Mouse (Mus musculus) forebrain, embryonic 11.5 days (tissue): ENCODE measurements at regions not wholly inside any gene's neighbourhood (a gene's known extent, or its start where the extent isn't known, plus 50 kb on each side); places are given as distances from the start of the nearest gene placed in this dataset.
A peak's percentile ranks its signal among the peaks of the same experiment; 100 is the strongest.

Experiments
- ATAC-seq: fragments of 200-750 bp; cut with Nextera tagmentation; replicated peaks from 2 replicates; pipeline ENCODE4 v1.8.0; 2017; ENCODE audit warnings: moderate TSS enrichment; ENCODE audit not compliant: low FRiP score
- DNase-seq: peaks from one replicate; pipeline ENCODE4 v3.0.0-alpha.2; 2017; ENCODE audit warnings: low spot score
- H3K27ac ChIP-seq: fragments of 300-500 bp; sonication (generic); 2 replicates; pipeline ENCODE4 v1.5.1; 2014; ENCODE audit warnings: low read depth, low read length
- H3K27me3 ChIP-seq: fragments of 300-500 bp; sonication (generic); 2 replicates; pipeline ENCODE4 v1.6.1; 2014; ENCODE audit warnings: mild to moderate bottlenecking, low read length, mixed read lengths; ENCODE audit not compliant: control insufficient read depth, insufficient read depth
- H3K36me3 ChIP-seq: fragments of 300-500 bp; sonication (generic); 2 replicates; pipeline ENCODE4 v1.6.1; 2014; ENCODE audit warnings: mild to moderate bottlenecking, low read length, moderate library complexity, mixed read lengths; ENCODE audit not compliant: control insufficient read depth, insufficient read depth
- H3K4me1 ChIP-seq: fragments of 300-500 bp; sonication (generic); replicated peaks from 2 replicates; pipeline ENCODE4 v1.6.1; 2014; ENCODE audit warnings: low read length, mixed read lengths; ENCODE audit not compliant: control insufficient read depth, insufficient read depth
- H3K4me2 ChIP-seq: fragments of 300-500 bp; sonication (generic); 2 replicates; pipeline ENCODE4 v1.6.1; 2014; ENCODE audit warnings: low read depth, mild to moderate bottlenecking, low read length, moderate library complexity, mixed read lengths; ENCODE audit not compliant: severe bottlenecking
- H3K4me3 ChIP-seq: fragments of 300-500 bp; sonication (generic); 2 replicates; pipeline ENCODE4 v1.5.1; 2014; ENCODE audit warnings: low read depth, low read length
- H3K9ac ChIP-seq: fragments of 300-500 bp; sonication (generic); 2 replicates; pipeline ENCODE4 v1.6.1; 2014; ENCODE audit warnings: low read length
- H3K9me3 ChIP-seq: fragments of 300-500 bp; sonication (generic); 2 replicates; pipeline ENCODE4 v1.6.1; 2016; ENCODE audit warnings: low read length, mixed read lengths; ENCODE audit not compliant: control insufficient read depth
- WGBS: fragments of 180-500 bp; shearing (Covaris S2); extraction: QIAGEN DNeasy Blood & Tissue Kit; methylation state at CpG from one replicate; pipeline ENCODE4 v1.1.7; 2014; 5-methylcytosine and 5-hydroxymethylcytosine counted together

DNA sequence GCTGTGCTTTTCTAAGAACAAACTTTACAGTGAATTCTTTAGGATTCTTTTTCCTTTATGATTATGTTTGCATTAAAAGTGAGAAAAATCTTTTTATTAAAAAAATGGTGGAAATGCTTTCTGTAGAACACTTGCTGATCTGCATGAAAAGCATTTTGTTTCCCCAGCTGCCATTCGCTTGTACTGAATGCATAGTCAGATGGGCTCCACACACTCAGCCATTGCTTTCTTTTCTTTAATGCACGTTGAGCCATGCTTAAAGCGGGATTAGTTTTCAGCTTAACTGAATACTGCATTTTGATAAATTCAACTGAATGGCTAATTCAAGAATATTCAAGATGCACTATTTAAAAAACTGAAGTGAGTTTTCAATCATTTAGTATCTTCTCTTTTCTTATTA, 947.2 kb upstream of the Got2 start:
- Histone ChIP-seq H3K27ac (no peak overlapping the region), H3K9me3 (no peaks in the 10 kb centered on the region), H3K9ac (no peak overlapping the region), H3K36me3 (no peaks in the 10 kb centered on the region), H3K27me3 (no peaks in the 10 kb centered on the region), H3K4me3 (no peak overlapping the region), H3K4me2 (no peak overlapping the region), H3K4me1 (no peaks in the 10 kb centered on the region)
- ATAC-seq (peak; percentile 71), DNase-seq (no peak)
- WGBS = 17% methylated on average over 3 of the region's 3 CpGs

DNA sequence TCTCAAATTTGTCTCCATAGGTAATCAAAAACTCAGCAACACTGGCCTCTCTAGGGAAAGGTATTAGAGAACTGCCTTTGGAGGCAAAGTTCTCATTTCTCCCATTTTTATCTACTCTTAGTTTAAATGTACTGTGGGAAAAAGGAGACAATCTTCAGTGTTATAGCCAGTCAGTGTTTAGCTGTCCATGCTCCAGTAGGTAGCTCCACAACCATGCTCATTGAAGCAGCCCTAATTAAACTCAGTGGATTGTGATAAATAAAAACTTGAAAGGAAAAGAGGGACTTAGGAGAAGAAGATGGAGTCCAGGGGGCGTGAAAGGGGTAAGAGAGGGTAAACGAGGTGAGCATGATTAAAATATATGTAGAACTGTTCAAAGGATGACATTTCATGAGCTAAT, 946.3 kb upstream of the Got2 start:
- H3K4me2 ChIP-seq = no peak overlapping the region
- no peak overlapping the region for H3K4me3 ChIP-seq
- no peaks in the 10 kb centered on the region for H3K9me3 ChIP-seq
- WGBS = 16% methylated on average over 2 of the region's 2 CpGs
- no peaks in the 10 kb centered on the region for H3K27me3 ChIP-seq
- H3K27ac ChIP-seq = no peak overlapping the region
- no peak overlapping the region for H3K9ac ChIP-seq
- no peak for DNase-seq
- no peaks in the 10 kb centered on the region for H3K36me3 ChIP-seq
- no peaks in the 10 kb centered on the region for H3K4me1 ChIP-seq
- peak; percentile 42 for ATAC-seq

DNA sequence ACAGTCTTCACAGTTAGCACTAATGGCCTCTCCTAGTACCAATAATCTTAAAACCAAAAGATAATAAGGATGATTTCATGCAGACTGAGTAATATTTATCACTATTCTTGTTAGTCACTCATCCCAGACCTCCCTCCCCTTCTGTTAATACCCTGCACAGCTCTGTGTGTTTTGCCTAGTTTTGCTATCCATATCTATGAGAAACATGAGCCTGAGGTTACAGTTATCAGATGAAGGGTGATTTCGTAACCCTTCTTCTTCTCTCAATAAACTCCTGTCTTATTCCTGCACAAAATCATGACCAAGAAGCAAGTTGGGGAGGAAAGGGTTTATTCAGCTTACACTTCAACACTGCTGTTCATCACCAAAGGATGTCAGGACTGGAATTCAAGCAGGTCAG, 940.9 kb upstream of the Got2 start:
- no peak for ATAC-seq
- Histone ChIP-seq H3K4me3 (no peak overlapping the region), H3K36me3 (no peaks in the 10 kb centered on the region), H3K27ac (no peak overlapping the region), H3K4me1 (no peaks in the 10 kb centered on the region), H3K9ac (no peak overlapping the region), H3K27me3 (no peaks in the 10 kb centered on the region), H3K9me3 (no peaks in the 10 kb centered on the region), H3K4me2 (no peak overlapping the region)
- WGBS = 81% methylated on average over 1 of the region's 1 CpGs
- DNase-seq = no peak

DNA sequence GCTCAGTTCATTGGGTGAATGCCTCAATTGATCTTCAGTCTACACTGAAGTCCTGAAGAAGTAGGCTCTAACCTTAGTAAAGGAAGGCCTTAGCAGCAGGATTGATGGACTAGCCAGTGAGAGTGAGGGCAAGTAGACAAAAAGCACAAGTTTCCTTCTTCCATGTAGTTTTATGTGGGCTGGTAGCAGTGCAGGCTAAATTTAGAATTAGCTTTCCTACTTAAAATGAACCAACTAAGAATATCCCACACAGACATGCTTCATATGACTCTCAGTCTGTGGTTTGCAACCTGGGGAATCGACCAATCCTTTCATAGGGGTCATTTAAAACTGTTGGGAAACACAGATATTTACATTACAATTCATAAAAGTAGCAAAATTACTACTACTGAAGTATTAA, 922.2 kb upstream of the Got2 start:
- H3K36me3 ChIP-seq = no peaks in the 10 kb centered on the region
- no peaks in the 10 kb centered on the region for H3K9me3 ChIP-seq
- H3K27ac ChIP-seq = no peak overlapping the region
- H3K4me1 ChIP-seq = no peaks in the 10 kb centered on the region
- ATAC-seq (no peak), DNase-seq (no peak)
- no peak overlapping the region for H3K4me3 ChIP-seq
- no peaks in the 10 kb centered on the region for H3K27me3 ChIP-seq
- H3K9ac ChIP-seq = no peak overlapping the region
- 79% methylated on average over 1 of the region's 1 CpGs for WGBS
- H3K4me2 ChIP-seq = no peak overlapping the region
